Comparison of ENCODE assay signal across 8 mouse cellular contexts in genomic region chr11:116335244-116336036, GRCm38 (mm10). TPM values are rescaled to one million over a fixed set of nuclear protein-coding genes. Genes with fewer than 3 reads are reported as not detected.
DNase-seq lines count a peak whose midpoint lies in the region; ATAC-seq and TF ChIP-seq lines count a peak whose summit lies in the region.

Gene Foxj1, minus strand, starts transcription at chr11:116335399.

- TF ChIP-seq EP300 in lung, postnatal 0 days (IDR thresholded peaks at IDR 0.05): no peak

- peak within 1 kb of the TSS; percentile 100 for H3K4me2 ChIP-seq in lung, postnatal 0 days (replicated peaks; ENCODE audit: low read depth, low read length)

- peak within 1 kb of the TSS; percentile 58 for H3K4me3 ChIP-seq in hindbrain, embryonic 10.5 days
- peak within 1 kb of the TSS; percentile 66 for H3K4me3 ChIP-seq in lung, postnatal 0 days (ENCODE audit: low read depth, low read length)

- peaks cover 69% of the 10 kb centered on the region for H3K27me3 ChIP-seq in hindbrain, embryonic 10.5 days (ENCODE audit: insufficient read depth, poor library complexity, severe bottlenecking)
- H3K27me3 ChIP-seq in lung, postnatal 0 days (replicated peaks; ENCODE audit: insufficient read depth, low read length): peaks cover 12% of the 10 kb centered on the region

- peaks cover 22% of the 10 kb centered on the region; the same call in 1 of the 2 replicates for H3K36me3 ChIP-seq in hindbrain, embryonic 10.5 days
- H3K36me3 ChIP-seq in lung, postnatal 0 days (ENCODE audit: insufficient read depth, low read length): no peaks in the 10 kb centered on the region

- no peaks in the 10 kb centered on the region for H3K9me3 ChIP-seq in hindbrain, embryonic 10.5 days
- no peaks in the 10 kb centered on the region for H3K9me3 ChIP-seq in lung, postnatal 0 days (ENCODE audit: low read length)

- DNase-seq in MEL-GATA-1-ER (ENCODE audit: extremely low read depth, low read depth): peak; percentile 58
- peak; percentile 80 for DNase-seq in cerebellum, adult 8-10 months
- DNase-seq in hindbrain, embryonic 10.5 days (ENCODE audit: low spot score): peak; percentile 99
- DNase-seq in layer of hippocampus, adult 9-11 months: peak; percentile 97
- peak; percentile 96 for DNase-seq in lung, postnatal 0 days (ENCODE audit: low spot score)
- peak; percentile 98 for DNase-seq in ovary, postnatal 14 days (ENCODE audit: low spot score)
- peak; percentile 98 for DNase-seq in thymus, postnatal 14 days

- under 1% methylated on average over 61 of the region's 61 CpGs for WGBS in hindbrain, embryonic 10.5 days
- under 1% methylated on average over 56 of the region's 61 CpGs for WGBS in lung, postnatal 0 days

- TF ChIP-seq CTCF in lung, postnatal 0 days (IDR thresholded peaks at IDR 0.05): peak; percentile 71

- ATAC-seq in frontal cortex, adult (ENCODE audit: low TSS enrichment): peak; percentile 84
- ATAC-seq in lung, postnatal 0 days: peak; percentile 97

- peaks cover 79% of the 10 kb centered on the region for H3K4me1 ChIP-seq in hindbrain, embryonic 10.5 days (replicated peaks)
- H3K4me1 ChIP-seq in lung, postnatal 0 days (ENCODE audit: insufficient read depth, low read depth, low read length): peaks cover 10% of the 10 kb centered on the region; the same call in 1 of the 2 replicates

- H3K27ac ChIP-seq in hindbrain, embryonic 10.5 days: peak within 1 kb of the TSS; percentile 86
- 0 out of 2 replicates have a peak within 1 kb of the TSS, but pooled peaks have one; percentile 14 for H3K27ac ChIP-seq in lung, postnatal 0 days (ENCODE audit: low read length)

- peak within 1 kb of the TSS; percentile 36; the same call in 1 of the 2 replicates for H3K9ac ChIP-seq in lung, postnatal 0 days (replicated peaks; ENCODE audit: low read depth)

RNA-seq across cellular contexts. Expression of gene Foxj1, which starts in this region (rescaled TPM):
- polyA plus RNA-seq in hindbrain, embryonic 10.5 days (2016; fragmentation: Nextera tagmentation; extraction: Ambion mirVana): 15.1 and 29.1 TPM in 2 replicates
- polyA plus RNA-seq in lung, postnatal 0 days (2015; fragmentation: Nextera tagmentation; extraction: Ambion mirVana): 39.8 and 44.9 TPM in 2 replicates

Comparison
In these comparisons a context has a peak if more than half of its experiments do, and no peak if none do; other contexts are left out.
1. Peak in every context shown above with its lines: DNase-seq, ATAC-seq, H3K4me3 ChIP-seq and H3K27ac ChIP-seq.